Mouse (Mus musculus) thymus, postnatal 36 days (tissue): ENCODE results near the gene Vamp3.
"Not testable (repeated sequence)": the region's sequence is repeated elsewhere in the genome, so short reads cannot be mapped to it uniquely, and the experiment has no call there.

ENCODE experiments used
- DNase-seq, 2 experiments: peaks; one replicate each; pipeline ENCODE4 v3.0.0; 2022; ENCODE audit warnings: mixed read lengths in 2 of 2

The Vamp3 gene

GRCm38 (mm10) chr4:151044037-151044943 is 13.5 kb downstream of the Vamp3 start, which contains the start of gene Per3:
Gene Per3, minus strand, starts transcription at chr4:151044665.
- DNase-seq, result peak; percentile 91 to 92

GRCm38 (mm10) chr4:151043281-151043680 is 14.5 kb downstream of the Vamp3 start:
- DNase-seq, result no peak

- DNase-seq, result no peak
Measured at GRCm38 (mm10) chr4:151041506-151041905, 16.3 kb downstream of the Vamp3 start.

- DNase-seq, result no peak
Measured at GRCm38 (mm10) chr4:151037800-151038199, 20.0 kb downstream of the Vamp3 start.

- DNase-seq, result no peak
Measured at GRCm38 (mm10) chr4:151036521-151036920, 21.2 kb downstream of the Vamp3 start.

- DNase-seq, result peak in 1 of 2 experiments; percentile 5
Measured at GRCm38 (mm10) chr4:151027001-151027400, 30.8 kb downstream of the Vamp3 start.

- no peak for DNase-seq
Measured at GRCm38 (mm10) chr4:151024152-151024551, 33.6 kb downstream of the Vamp3 start.

- not testable (repeated sequence) for DNase-seq
Measured at GRCm38 (mm10) chr4:151017356-151017755, 40.4 kb downstream of the Vamp3 start.

GRCm38 (mm10) chr4:151015946-151016345 is 41.8 kb downstream of the Vamp3 start:
- no peak for DNase-seq

- no peak for DNase-seq
Measured at GRCm38 (mm10) chr4:151010316-151010715, 47.4 kb downstream of the Vamp3 start.

GRCm38 (mm10) chr4:151006945-151007344 is 50.8 kb downstream of the Vamp3 start:
- peak; percentile 53 to 67 for DNase-seq

- DNase-seq, result peak; percentile 12 to 37
Measured at GRCm38 (mm10) chr4:151005656-151006318, 52.0 kb downstream of the Vamp3 start.

- no peak for DNase-seq
Measured at GRCm38 (mm10) chr4:151001397-151001796, 56.4 kb downstream of the Vamp3 start.

- DNase-seq, result no peak
Measured at GRCm38 (mm10) chr4:150998626-150999025, 59.1 kb downstream of the Vamp3 start.
